Mouse (Mus musculus) neutrophil, adult 59 days (primary cell): ENCODE data around the gene Proser1. TPM values are rescaled to one million over a fixed set of nuclear protein-coding genes. Genes with fewer than 3 reads are reported as not detected.

Experiments
- total RNA-seq, 2 experiments: library from RNA; stranded (reverse); gene quantifications; 1 replicate in 1 of 2; 2 replicates in 1 of 2; pipeline ENCODE4 v1.2.4; 2023

The Proser1 gene
- total RNA-seq, result 10 to 100 TPM; 26.0 to 29.7 TPM

DNA sequence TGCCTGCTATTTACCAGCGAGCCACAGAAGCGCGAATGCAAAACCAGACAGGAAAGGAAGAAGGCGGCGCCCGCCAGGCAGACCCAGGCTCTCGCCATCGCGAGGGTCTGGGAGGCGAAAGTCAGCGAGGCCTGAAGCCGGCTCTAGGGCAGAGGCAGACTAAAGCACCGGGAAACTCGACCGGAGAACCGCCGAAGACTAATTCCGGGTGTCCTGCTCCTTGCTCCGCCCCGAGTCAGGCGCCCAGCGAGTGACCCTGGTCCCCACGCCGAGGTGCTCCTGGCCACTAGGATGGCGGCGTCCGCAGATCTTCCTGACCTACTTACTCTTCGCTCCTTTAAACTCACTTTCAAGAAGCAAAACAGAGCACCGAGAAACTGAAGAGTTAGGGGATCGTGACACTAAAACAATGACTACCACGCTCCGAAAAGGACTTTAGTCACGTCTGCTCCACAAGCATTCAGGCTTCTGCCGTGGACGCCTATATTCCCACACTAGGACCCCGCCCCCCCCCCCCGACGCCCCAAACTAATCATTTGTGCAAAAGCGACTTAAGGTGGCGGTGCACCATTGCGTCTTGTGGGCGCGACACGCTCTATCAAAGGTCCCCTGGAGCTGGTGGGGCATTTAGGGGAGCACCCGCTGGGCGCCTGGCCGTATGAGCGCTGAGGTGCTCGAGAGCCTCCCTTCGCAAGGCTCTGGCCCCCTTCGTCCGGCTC, at the start of gene Proser1, which contains the start of gene Nhlrc3:
Gene Proser1, plus strand, starts transcription at position 621 of the 719 bp plus-strand sequence.
Gene Nhlrc3, minus strand, starts transcription at position 287 of the 719 bp plus-strand sequence.

DNA sequence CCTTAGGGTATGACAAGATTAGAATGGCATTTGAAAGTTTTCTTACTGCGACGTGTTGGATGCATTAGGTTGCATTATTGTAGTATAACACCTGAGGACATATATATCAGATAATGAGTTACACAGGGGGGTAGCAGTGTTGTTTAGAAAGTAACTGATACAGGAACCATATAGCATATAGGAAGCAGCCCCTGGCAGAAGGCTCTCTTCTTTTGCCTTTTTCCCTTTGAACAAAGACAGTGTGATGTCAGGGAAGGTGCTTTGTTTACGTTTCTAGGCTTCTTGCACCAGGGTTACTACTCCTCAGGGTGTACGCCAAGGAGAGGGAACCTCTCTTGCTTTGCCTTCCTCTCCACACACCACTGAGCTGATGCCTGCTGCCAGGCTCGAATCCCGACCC, 24.9 kb downstream of the Proser1 start, which contains the start of gene Stoml3:
Gene Stoml3, plus strand, starts transcription at position 301 of the 400 bp plus-strand sequence.

Other genes starting within 250 kb of the Proser1 start
- gene Nhlrc3, start 334 bp upstream of the Proser1 start, total RNA-seq, result 10 to 100 TPM; 10.4 to 11.0 TPM
- gene Stoml3, start 25.0 kb downstream of the Proser1 start, total RNA-seq, result not detected
- not detected for gene Frem2, start 193.7 kb downstream of the Proser1 start, total RNA-seq